Mouse (Mus musculus): ENCODE results near the gene Zfp541.

DNA sequence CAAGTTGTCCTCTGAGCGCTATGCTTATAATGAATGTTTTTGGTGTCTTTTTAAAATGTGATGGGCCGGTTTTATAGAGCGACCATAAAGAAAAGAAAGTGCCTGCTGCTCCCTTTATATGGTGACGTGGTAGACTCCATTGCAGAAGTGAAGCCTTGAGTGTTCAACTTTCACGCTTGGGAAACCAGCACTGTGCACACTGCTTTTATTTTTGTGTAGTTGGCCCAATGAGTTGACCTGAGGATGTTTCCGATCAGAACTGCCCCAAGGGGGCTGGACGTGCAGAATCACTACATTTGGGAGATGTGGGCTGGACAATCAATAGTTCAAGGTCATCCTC is 12.1 kb upstream of the Zfp541 start:
- TF ChIP-seq CTCF (conservative IDR thresholded peaks at IDR 0.05; ENCODE audit: low read length) (no peak), POU5F1 (IDR thresholded peaks at IDR 0.05; ENCODE audit: borderline replicate concordance, low read length) (no peak)
